Mouse (Mus musculus) MEL-GATA-1-ER (cell line): ENCODE results near the gene Abhd2.

Experiments
- DNase-seq: peaks from one replicate; pipeline ENCODE4 v3.0.0-alpha.2; 2012; ENCODE audit warnings: low read depth; ENCODE audit errors: extremely low read depth

Gene Abhd2

GRCm38 (mm10) chr7:79272789-79273718, at the start of gene Abhd2:
Gene Abhd2, plus strand, starts transcription at chr7:79273199.
- DNase-seq: peak; percentile 99

- DNase-seq: no peak
These were observed 47.5 kb upstream of the Abhd2 start for GRCm38 (mm10) chr7:79225477-79225876.

- DNase-seq: no peak
These were observed 46.8 kb upstream of the Abhd2 start for GRCm38 (mm10) chr7:79226172-79226571.

- DNase-seq: no peak
These were observed 46.0 kb upstream of the Abhd2 start for GRCm38 (mm10) chr7:79226834-79227486.

- DNase-seq: peak; percentile 35
These were observed 44.5 kb upstream of the Abhd2 start for GRCm38 (mm10) chr7:79228471-79228870.

- DNase-seq: no peak
These were observed 41.4 kb upstream of the Abhd2 start for GRCm38 (mm10) chr7:79231577-79231976.

- no peak for DNase-seq
These were observed 41.0 kb upstream of the Abhd2 start for GRCm38 (mm10) chr7:79232048-79232447.

GRCm38 (mm10) chr7:79238741-79239140, 34.3 kb upstream of the Abhd2 start:
- DNase-seq: no peak

- no peak for DNase-seq
These were observed 30.9 kb upstream of the Abhd2 start for GRCm38 (mm10) chr7:79241931-79242625.

GRCm38 (mm10) chr7:79243236-79243635, 29.8 kb upstream of the Abhd2 start:
- DNase-seq: no peak

- no peak for DNase-seq
These were observed 26.8 kb upstream of the Abhd2 start for GRCm38 (mm10) chr7:79246039-79246670.

GRCm38 (mm10) chr7:79247408-79247807, 25.6 kb upstream of the Abhd2 start:
- no peak for DNase-seq

- DNase-seq: no peak
These were observed 25.1 kb upstream of the Abhd2 start for GRCm38 (mm10) chr7:79247881-79248389.

GRCm38 (mm10) chr7:79249581-79249980, 23.4 kb upstream of the Abhd2 start:
- no peak for DNase-seq

GRCm38 (mm10) chr7:79254248-79254888, 18.6 kb upstream of the Abhd2 start:
- no peak for DNase-seq

- no peak for DNase-seq
These were observed 17.6 kb upstream of the Abhd2 start for GRCm38 (mm10) chr7:79255350-79255749.

GRCm38 (mm10) chr7:79255752-79256151, 17.2 kb upstream of the Abhd2 start:
- no peak for DNase-seq

- DNase-seq: no peak
These were observed 16.3 kb upstream of the Abhd2 start for GRCm38 (mm10) chr7:79256716-79257115.

GRCm38 (mm10) chr7:79258981-79259542, 13.9 kb upstream of the Abhd2 start:
- DNase-seq: no peak

- DNase-seq: no peak
These were observed 10.5 kb upstream of the Abhd2 start for GRCm38 (mm10) chr7:79262478-79262877.
